Mouse (Mus musculus): ENCODE data around the gene Mboat2. TPM values are rescaled to one million over a fixed set of nuclear protein-coding genes. Genes with fewer than 3 reads are reported as not detected.

Mboat2 gene
- total and polyA plus RNA-seq, 3 experiments, result 0.39 to 4.0 (median 0.76) TPM

- Histone ChIP-seq H3K4me3 (replicated peaks in 1 of 3; ENCODE audit: low read depth in 2 of 3, low read length in 2 of 3, poor library complexity in 1 of 3) (no peak overlapping the region), H3K4me1 (ENCODE audit: control insufficient read depth in 1 of 2, insufficient read depth in 2 of 2) (no peaks in the 10 kb centered on the region), H3K27ac (ENCODE audit: insufficient read depth, low read depth) (no peak overlapping the region), H3K79me2 (replicated peaks; ENCODE audit: control insufficient read depth, extremely low read depth, insufficient read depth, poor library complexity, severe bottlenecking) (no peaks in the 10 kb centered on the region), H3K36me3 (replicated peaks in 1 of 2; ENCODE audit: control insufficient read depth in 1 of 2, insufficient read depth in 1 of 2, low read length in 1 of 2) (no peaks in the 10 kb centered on the region), H3K27me3 (replicated peaks) (peaks cover 7% of the 10 kb centered on the region), H3K9me3 (replicated peaks; ENCODE audit: low read length) (no peaks in the 10 kb centered on the region), H3K4me2 (ENCODE audit: insufficient read depth, low read depth, poor library complexity, severe bottlenecking) (no peak overlapping the region), H3K9ac (ENCODE audit: insufficient read depth, low read depth) (no peak overlapping the region)
- dilution Hi-C loops (cut with MboI; ENCODE audit: extremely low pct_ligation_motif_present, extremely low pct_unique_long_range_greater_than_20kb, low sequenced_read_pairs), result no loop called here
- TF ChIP-seq CHD2 (IDR thresholded peaks at IDR 0.05; ENCODE audit: low read length) (no peak), NRF1 (IDR thresholded peaks at IDR 0.05; ENCODE audit: low read depth, low read length) (no peak), JUN (IDR thresholded peaks at IDR 0.05; ENCODE audit: insufficient read depth, low read depth, low read length) (no peak)
- DNase-seq (ENCODE audit: extremely low read depth), result no peak
- in situ Hi-C loops (cut with MboI; ENCODE audit: low pct_ligation_motif_present, low pct_unique_long_range_greater_than_20kb, low sequenced_read_pairs), result no loop called here
These were observed 7.3 kb downstream of the Mboat2 start for GRCm38 (mm10) chr12:24837947-24838346.

- Histone ChIP-seq H3K9ac (ENCODE audit: insufficient read depth, low read depth) (no peak overlapping the region), H3K9me3 (replicated peaks; ENCODE audit: low read length) (no peaks in the 10 kb centered on the region), H3K4me3 (replicated peaks in 1 of 3; ENCODE audit: low read depth in 2 of 3, low read length in 2 of 3, poor library complexity in 1 of 3) (no peak overlapping the region), H3K27ac (ENCODE audit: insufficient read depth, low read depth) (no peak overlapping the region), H3K36me3 (replicated peaks in 1 of 2; ENCODE audit: control insufficient read depth in 1 of 2, insufficient read depth in 1 of 2, low read length in 1 of 2) (no peaks in the 10 kb centered on the region), H3K79me2 (replicated peaks; ENCODE audit: control insufficient read depth, extremely low read depth, insufficient read depth, poor library complexity, severe bottlenecking) (no peaks in the 10 kb centered on the region), H3K4me2 (ENCODE audit: insufficient read depth, low read depth, poor library complexity, severe bottlenecking) (no peak overlapping the region), H3K4me1 (ENCODE audit: control insufficient read depth in 1 of 2, insufficient read depth in 2 of 2) (peaks cover 7 to 15% of the 10 kb centered on the region in 2 experiments), H3K27me3 (replicated peaks) (no peaks in the 10 kb centered on the region)
- dilution Hi-C loops (cut with MboI; ENCODE audit: extremely low pct_ligation_motif_present, extremely low pct_unique_long_range_greater_than_20kb, low sequenced_read_pairs) (no loop called here), in situ Hi-C loops (cut with MboI; ENCODE audit: low pct_ligation_motif_present, low pct_unique_long_range_greater_than_20kb, low sequenced_read_pairs) (no loop called here)
- TF ChIP-seq JUN (IDR thresholded peaks at IDR 0.05; ENCODE audit: insufficient read depth, low read depth, low read length), result no peak
- TF ChIP-seq MEF2A (IDR thresholded peaks at IDR 0.05; ENCODE audit: borderline replicate concordance, low read depth, low read length), result no peak
- TF ChIP-seq SMC3 (IDR thresholded peaks at IDR 0.05; ENCODE audit: low read depth, low read length), result peak; percentile 3; the same call in 1 of the 2 replicates
- no peak for DNase-seq (ENCODE audit: extremely low read depth)
These were observed 10.6 kb downstream of the Mboat2 start for GRCm38 (mm10) chr12:24841115-24841879.

- TF ChIP-seq USF1 (IDR thresholded peaks at IDR 0.05; ENCODE audit: low read depth, low read length), result no peak
- TF ChIP-seq NRF1 (IDR thresholded peaks at IDR 0.05; ENCODE audit: low read depth, low read length), result no peak
- no peak for TF ChIP-seq USF2 (conservative IDR thresholded peaks at IDR 0.05; ENCODE audit: low read depth, low read length)
- no peak for TF ChIP-seq MAZ (IDR thresholded peaks at IDR 0.05; ENCODE audit: low read depth, low read length)
- no peak for TF ChIP-seq E2F4 (IDR thresholded peaks at IDR 0.05; ENCODE audit: insufficient replicate concordance, low read depth, low read length)
- no peak for TF ChIP-seq PAX5 (IDR thresholded peaks at IDR 0.05; ENCODE audit: low read length)
- no peak for TF ChIP-seq TBP (conservative IDR thresholded peaks at IDR 0.05; ENCODE audit: low read depth, low read length)
- no peak for TF ChIP-seq BHLHE40 (IDR thresholded peaks at IDR 0.05; ENCODE audit: low read depth, low read length)
- Histone ChIP-seq H3K36me3 (replicated peaks in 1 of 2; ENCODE audit: control insufficient read depth in 1 of 2, insufficient read depth in 1 of 2, low read length in 1 of 2) (no peaks in the 10 kb centered on the region), H3K79me2 (replicated peaks; ENCODE audit: control insufficient read depth, extremely low read depth, insufficient read depth, poor library complexity, severe bottlenecking) (no peaks in the 10 kb centered on the region), H3K9me3 (replicated peaks; ENCODE audit: low read length) (no peaks in the 10 kb centered on the region), H3K4me3 (replicated peaks in 1 of 3; ENCODE audit: low read depth in 2 of 3, low read length in 2 of 3, poor library complexity in 1 of 3) (no peak overlapping the region), H3K9ac (ENCODE audit: insufficient read depth, low read depth) (no peak overlapping the region), H3K4me2 (ENCODE audit: insufficient read depth, low read depth, poor library complexity, severe bottlenecking) (no peak overlapping the region), H3K27ac (ENCODE audit: insufficient read depth, low read depth) (no peak overlapping the region), H3K4me1 (ENCODE audit: control insufficient read depth in 1 of 2, insufficient read depth in 2 of 2) (peaks cover 7 to 15% of the 10 kb centered on the region in 2 experiments), H3K27me3 (replicated peaks) (no peaks in the 10 kb centered on the region)
- DNase-seq (ENCODE audit: extremely low read depth), result no peak
- in situ Hi-C loops (cut with MboI; ENCODE audit: low pct_ligation_motif_present, low pct_unique_long_range_greater_than_20kb, low sequenced_read_pairs) (no loop called here), dilution Hi-C loops (cut with MboI; ENCODE audit: extremely low pct_ligation_motif_present, extremely low pct_unique_long_range_greater_than_20kb, low sequenced_read_pairs) (no loop called here)
These were observed 11.7 kb downstream of the Mboat2 start for GRCm38 (mm10) chr12:24842299-24842910.

Data from CH12.LX (cell line).